Mouse (Mus musculus) spleen, postnatal 4 days (tissue): Measurements from ENCODE around the gene Gm20489.
A peak's percentile ranks its signal among the peaks of the same experiment; 100 is the strongest.

ENCODE experiments used
- DNase-seq, 2 experiments: peaks; one replicate each; pipeline ENCODE4 v3.0.0; 2022; ENCODE audit warnings: low spot score in 2 of 2

Gm20489 gene

GRCm38 (mm10) chrX:101260441-101261325 is 8.1 kb downstream of the Gm20489 start:
- no peak for DNase-seq

- DNase-seq: peak; percentile 24 to 71
Observed at GRCm38 (mm10) chrX:101256603-101257002, 12.2 kb downstream of the Gm20489 start.

DNA sequence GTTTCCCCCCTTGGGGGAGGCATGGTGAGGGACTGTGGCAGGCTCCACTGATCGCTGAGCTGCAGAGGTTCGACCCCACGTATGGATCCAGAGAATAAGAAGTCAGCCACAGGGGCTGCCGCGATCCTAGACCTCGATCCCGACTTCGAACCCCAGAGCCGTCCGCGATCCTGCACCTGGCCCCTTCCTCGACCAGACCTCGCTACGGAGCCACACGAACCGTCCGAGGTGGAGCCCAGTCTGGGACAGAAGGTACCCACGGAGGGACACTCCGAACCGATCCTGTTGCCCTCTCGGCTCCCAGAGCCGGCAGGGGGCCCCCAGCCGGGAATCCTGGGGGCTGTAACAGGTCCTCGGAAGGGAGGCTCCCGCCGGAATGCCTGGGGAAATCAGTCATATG is 14.1 kb downstream of the Gm20489 start:
- DNase-seq: peak in 1 of 2 experiments; percentile 69

- DNase-seq: peak; percentile 84 to 91
Observed at GRCm38 (mm10) chrX:101253952-101254729, 14.7 kb downstream of the Gm20489 start, which contains the start of gene Foxo4. Gene Foxo4 (plus strand): TSS chrX:101254528.

- no peak for DNase-seq
Observed at GRCm38 (mm10) chrX:101245011-101245410, 23.8 kb downstream of the Gm20489 start.

GRCm38 (mm10) chrX:101222796-101223162 is 46.0 kb downstream of the Gm20489 start:
- no peak for DNase-seq

GRCm38 (mm10) chrX:101221834-101222795 is 46.7 kb downstream of the Gm20489 start, which contains the start of gene Snx12:
Gene Snx12 (minus strand): TSS chrX:101222563.
- DNase-seq: peak; percentile 75 to 87
